Mouse (Mus musculus) liver, embryonic 15.5 days (tissue): ENCODE data around the gene Tbc1d23. TPM values are rescaled to one million over a fixed set of nuclear protein-coding genes. Genes with fewer than 3 reads are reported as not detected.

Experiments
- ATAC-seq: fragments of 200-750 bp; cut with Nextera tagmentation; 2 replicates; pipeline ENCODE4 v1.8.0; 2017; ENCODE audit warnings: moderate number of reproducible peaks, mild to moderate bottlenecking, moderate library complexity; ENCODE audit not compliant: insufficient read depth
- H3K27ac ChIP-seq: fragments of 300-500 bp; sonication (generic); replicated peaks from 2 replicates; pipeline ENCODE4 v1.5.1; 2015; ENCODE audit warnings: mild to moderate bottlenecking, inconsistent platforms
- H3K27me3 ChIP-seq: fragments of 300-500 bp; sonication (generic); 2 replicates; pipeline ENCODE4 v1.6.1; 2015; ENCODE audit warnings: mild to moderate bottlenecking, inconsistent platforms
- H3K36me3 ChIP-seq: fragments of 300-500 bp; sonication (generic); replicated peaks from 2 replicates; pipeline ENCODE4 v1.6.1; 2015; ENCODE audit warnings: moderate library complexity, mild to moderate bottlenecking, inconsistent platforms
- H3K4me1 ChIP-seq: fragments of 300-500 bp; sonication (generic); replicated peaks from 2 replicates; pipeline ENCODE4 v1.6.1; 2015; ENCODE audit warnings: inconsistent platforms
- H3K4me2 ChIP-seq: fragments of 300-500 bp; sonication (generic); 2 replicates; pipeline ENCODE4 v1.6.1; 2015; ENCODE audit warnings: moderate library complexity, mild to moderate bottlenecking, inconsistent platforms
- H3K4me3 ChIP-seq: fragments of 300-500 bp; sonication (generic); replicated peaks from 2 replicates; pipeline ENCODE4 v1.5.1; 2015; ENCODE audit warnings: mild to moderate bottlenecking, inconsistent platforms
- H3K9ac ChIP-seq: fragments of 300-500 bp; sonication (generic); 2 replicates; pipeline ENCODE4 v1.6.1; 2015; ENCODE audit warnings: moderate library complexity, mild to moderate bottlenecking, inconsistent platforms
- H3K9me3 ChIP-seq: fragments of 300-500 bp; sonication (generic); replicated peaks from 2 replicates; pipeline ENCODE4 v1.6.1; 2016; ENCODE audit warnings: inconsistent platforms
- WGBS: fragments of 180-500 bp; shearing (Covaris S2); methylation state at CpG from one replicate; pipeline ENCODE4 v1.1.7; 2015; ENCODE audit warnings: mixed read lengths; ENCODE audit not compliant: insufficient replicate concordance; 5-methylcytosine and 5-hydroxymethylcytosine counted together
- polyA plus RNA-seq: library from polyadenylated mRNA; unstranded; fragments of >200 nt; fragmentation: Nextera tagmentation; extraction: Ambion mirVana; gene quantifications from 2 replicates; pipeline ENCODE4 v1.2.1, GENCODE M21; 2015

The Tbc1d23 gene
- polyA plus RNA-seq, 1 experiment from 2014 or later: 5.1 TPM

DNA sequence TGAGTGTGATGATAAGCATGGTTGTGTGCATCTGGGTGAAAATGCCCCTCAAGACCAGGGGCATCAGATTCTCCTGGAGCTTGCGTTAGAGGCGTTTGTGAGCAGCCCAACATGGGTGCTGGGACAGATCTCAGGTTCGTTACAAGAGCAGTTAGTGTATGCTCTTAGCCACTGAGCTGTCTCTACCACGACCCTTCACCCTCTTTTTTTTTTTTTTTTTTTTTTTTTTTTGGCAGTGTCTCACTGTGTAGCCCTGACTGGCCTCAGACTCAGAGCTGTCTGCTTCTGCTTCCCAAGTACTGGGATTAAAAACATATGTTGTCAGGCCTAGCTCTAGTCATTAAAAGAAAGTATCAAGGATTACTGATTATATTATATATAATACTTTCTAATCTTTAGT is 105.0 kb downstream of the Tbc1d23 start:
- WGBS: 49% methylated on average over 4 of the region's 4 CpGs
- Histone ChIP-seq H3K4me1 (peaks cover 42% of the 10 kb centered on the region), H3K4me3 (no peak overlapping the region), H3K36me3 (no peaks in the 10 kb centered on the region), H3K27me3 (no peaks in the 10 kb centered on the region), H3K9ac (no peak overlapping the region), H3K9me3 (no peaks in the 10 kb centered on the region), H3K4me2 (no peak overlapping the region; the same call in 1 of the 2 replicates), H3K27ac (no peak overlapping the region)
- no peak for ATAC-seq

DNA sequence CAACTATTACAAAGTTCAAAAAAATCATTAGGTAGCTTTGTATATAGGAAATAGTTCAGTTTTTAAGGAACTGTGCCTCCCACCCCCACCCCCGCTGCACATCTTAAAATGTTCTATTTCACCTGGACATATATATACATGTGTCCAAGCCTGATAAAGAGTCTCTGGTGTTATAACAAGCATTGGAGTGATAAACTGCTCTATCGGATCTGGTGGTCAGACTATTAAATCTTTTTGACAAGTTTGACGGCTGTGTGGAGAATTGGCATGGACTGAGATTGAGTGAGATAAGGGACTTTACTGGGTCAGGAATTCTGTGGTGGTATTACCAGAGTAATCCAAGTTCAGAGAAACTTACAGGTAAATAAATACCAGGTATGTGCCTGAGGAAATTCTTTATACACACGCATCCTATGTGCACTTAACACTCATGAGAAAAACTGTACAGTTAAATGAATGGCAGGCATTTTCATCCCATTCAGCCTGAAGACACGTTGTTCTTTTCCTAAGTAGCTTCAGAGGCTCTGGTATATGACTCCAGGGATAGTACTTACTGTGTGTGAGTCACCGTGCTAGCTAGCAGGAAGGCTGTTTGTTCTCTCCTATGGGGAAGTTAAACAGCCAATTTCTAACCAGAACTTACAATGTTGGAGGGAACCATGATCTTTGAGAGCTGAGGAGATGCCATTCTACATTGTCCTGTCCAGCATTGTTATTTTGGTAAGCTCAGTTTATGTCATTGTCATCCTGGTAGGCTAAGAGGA is 108.4 kb downstream of the Tbc1d23 start:
- peak overlapping the region; percentile 96 for H3K9ac ChIP-seq
- WGBS: 13% methylated on average over 6 of the region's 6 CpGs
- H3K36me3 ChIP-seq: no peaks in the 10 kb centered on the region
- H3K27me3 ChIP-seq: no peaks in the 10 kb centered on the region
- peak overlapping the region; percentile 84 for H3K4me2 ChIP-seq
- H3K27ac ChIP-seq: 0 out of 2 replicates have a peak overlapping the region, but pooled peaks have one; percentile 15
- H3K4me3 ChIP-seq: peak overlapping the region; percentile 99
- ATAC-seq: no peak
- no peaks in the 10 kb centered on the region for H3K9me3 ChIP-seq
- H3K4me1 ChIP-seq: peaks cover 45% of the 10 kb centered on the region

DNA sequence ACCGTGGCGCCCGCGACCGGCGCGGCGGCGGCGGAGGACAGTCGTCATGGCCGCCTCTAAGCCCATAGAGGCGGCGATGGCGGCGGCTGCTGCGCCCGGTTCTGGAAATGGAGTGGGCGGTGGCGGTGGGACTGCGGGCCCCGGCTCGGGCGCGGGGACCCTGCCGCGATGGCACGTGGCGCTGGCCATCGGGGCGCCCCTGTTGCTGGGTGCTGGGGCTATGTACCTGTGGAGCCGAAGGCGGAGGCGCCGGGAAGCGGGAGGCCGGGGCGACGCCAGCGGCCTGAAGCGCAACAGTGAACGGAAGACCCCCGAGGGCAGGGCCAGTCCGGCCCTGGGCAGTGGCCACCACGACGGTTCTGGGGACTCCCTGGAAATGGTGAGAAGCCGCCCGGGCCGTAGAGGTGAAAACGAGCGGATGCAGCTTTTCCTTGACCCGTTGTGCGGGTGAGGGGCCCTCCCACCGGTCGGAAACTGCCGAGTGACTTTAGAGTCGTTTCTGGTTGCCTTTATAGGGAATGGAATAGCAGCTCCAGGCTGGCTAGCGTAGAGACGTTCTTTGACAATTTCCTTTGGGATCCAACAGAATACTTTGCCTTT is 109.4 kb downstream of the Tbc1d23 start:
- H3K9ac ChIP-seq: peak overlapping the region; percentile 96
- WGBS: under 1% methylated on average over 58 of the region's 59 CpGs
- H3K27ac ChIP-seq: peak overlapping the region; percentile 87
- no peaks in the 10 kb centered on the region for H3K36me3 ChIP-seq
- H3K4me2 ChIP-seq: peak overlapping the region; percentile 84
- peak overlapping the region; percentile 99 for H3K4me3 ChIP-seq
- no peaks in the 10 kb centered on the region for H3K27me3 ChIP-seq
- H3K9me3 ChIP-seq: no peaks in the 10 kb centered on the region
- ATAC-seq: peak; percentile 2; the same call in 1 of the 2 replicates
- H3K4me1 ChIP-seq: peaks cover 39% of the 10 kb centered on the region

DNA sequence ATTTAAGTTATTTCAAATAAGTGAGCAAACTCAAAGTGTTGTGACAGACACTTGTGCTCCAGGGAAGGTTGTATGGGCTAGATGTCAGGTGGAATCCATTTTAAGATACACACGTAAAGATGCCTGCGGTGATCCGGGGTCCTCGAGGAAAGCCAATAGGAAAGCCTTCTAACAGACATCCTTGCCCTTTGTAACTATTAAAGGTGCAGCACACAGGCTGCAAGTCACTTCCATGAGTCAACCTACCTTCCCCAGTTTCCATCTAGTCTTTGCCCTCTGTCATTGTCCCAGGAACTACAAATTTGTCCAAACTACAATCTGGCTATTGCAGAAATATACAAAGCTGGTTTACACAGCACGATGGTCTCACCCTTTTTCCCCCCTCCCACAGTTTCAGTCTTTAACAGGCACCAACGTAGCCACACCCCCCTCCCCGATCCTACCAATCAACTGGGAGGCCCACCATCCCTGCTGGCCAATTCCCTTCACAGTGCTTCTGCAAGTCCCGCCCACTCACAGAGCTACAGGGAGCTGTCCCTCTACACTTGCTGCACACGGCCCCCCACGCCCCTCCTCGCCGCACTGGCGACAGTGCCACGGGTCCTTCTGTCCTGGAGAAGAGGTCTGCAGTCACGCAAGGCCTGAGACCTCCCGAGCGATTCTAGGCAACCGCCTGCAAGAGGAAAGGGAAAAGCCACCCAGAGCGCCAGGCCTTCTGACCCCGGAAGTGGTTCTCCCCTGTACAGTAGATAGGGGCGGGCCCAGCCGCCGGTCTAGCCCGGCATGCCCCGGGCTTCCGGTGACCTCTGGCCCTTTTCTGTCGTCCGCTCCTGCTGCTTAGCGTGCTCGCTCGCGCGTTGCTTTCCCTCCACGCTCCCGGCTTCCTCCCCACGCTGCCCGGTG is 110.1 kb downstream of the Tbc1d23 start, which contains the start of gene Tomm70a:
Tomm70a (plus strand) TSS at position 791 of the 903 bp plus-strand sequence.
- Histone ChIP-seq H3K4me1 (peaks cover 37% of the 10 kb centered on the region), H3K36me3 (no peaks in the 10 kb centered on the region), H3K27ac (peak within 1 kb of the TSS; percentile 87), H3K9ac (peak within 1 kb of the TSS; percentile 96), H3K4me2 (peak within 1 kb of the TSS; percentile 84), H3K27me3 (no peaks in the 10 kb centered on the region), H3K4me3 (peak within 1 kb of the TSS; percentile 99), H3K9me3 (no peaks in the 10 kb centered on the region)
- peak; percentile 99 for ATAC-seq
- under 1% methylated on average over 37 of the region's 37 CpGs for WGBS

Other genes starting within 250 kb of the Tbc1d23 start
- 0.15 and 0.16 TPM in 2 replicates for gene Tmem45a2, start 160.1 kb downstream of the Tbc1d23 start, polyA plus RNA-seq
- gene Tomm70a, start 109.8 kb downstream of the Tbc1d23 start, polyA plus RNA-seq: 22.0 and 22.8 TPM in 2 replicates
- gene Nit2, start 64.2 kb downstream of the Tbc1d23 start, polyA plus RNA-seq: 39.5 and 44.5 TPM in 2 replicates
- not detected in 2 replicates for gene Tmem30c, start 61.4 kb upstream of the Tbc1d23 start, polyA plus RNA-seq
- 3.6 TPM in 2 replicates for gene Filip1l, start 121.6 kb upstream of the Tbc1d23 start, polyA plus RNA-seq